Mouse (Mus musculus): ENCODE data around the gene Krt81. TPM values are rescaled to one million over a fixed set of nuclear protein-coding genes. Genes with fewer than 3 reads are reported as not detected.

Gene Krt81
- polyA plus RNA-seq, 1 experiment from 2014 or later = not detected

DNA sequence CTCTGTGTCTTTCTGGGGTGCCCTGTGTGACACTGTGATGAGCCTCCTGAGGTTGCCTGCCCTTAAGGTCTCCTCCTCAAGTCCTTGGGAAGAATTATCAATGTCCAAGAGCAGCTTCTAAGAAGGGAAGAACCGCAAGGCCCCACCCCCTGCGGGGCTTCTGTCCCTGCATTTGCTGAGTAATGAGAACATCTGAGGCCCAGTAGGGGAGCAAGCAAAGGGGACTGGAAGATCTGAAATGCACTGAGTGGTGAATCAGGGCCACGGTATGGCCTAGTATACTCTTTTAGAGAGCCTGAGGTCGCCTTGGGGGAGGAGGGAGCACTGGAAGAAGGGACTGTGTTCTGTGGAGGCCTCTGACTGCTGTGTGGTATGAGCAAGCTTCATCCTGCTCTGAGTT lies 18.5 kb upstream of the Krt81 start:
- Histone ChIP-seq H3K4me3 (no peak overlapping the region), H3K4me1 (replicated peaks) (peaks cover 12% of the 10 kb centered on the region), H3K27ac (replicated peaks) (no peak overlapping the region), H3K27me3 (0 out of 2 replicates have a peak, but pooled peaks cover 4% of the 10 kb centered on the region), H3K9ac (no peak overlapping the region), H3K9me3 (no peaks in the 10 kb centered on the region), H3K4me2 (no peak overlapping the region), H3K36me3 (no peaks in the 10 kb centered on the region)
- ATAC-seq (ENCODE audit: low read depth) = no peak
- WGBS = 39% methylated on average over 4 of the region's 4 CpGs

DNA sequence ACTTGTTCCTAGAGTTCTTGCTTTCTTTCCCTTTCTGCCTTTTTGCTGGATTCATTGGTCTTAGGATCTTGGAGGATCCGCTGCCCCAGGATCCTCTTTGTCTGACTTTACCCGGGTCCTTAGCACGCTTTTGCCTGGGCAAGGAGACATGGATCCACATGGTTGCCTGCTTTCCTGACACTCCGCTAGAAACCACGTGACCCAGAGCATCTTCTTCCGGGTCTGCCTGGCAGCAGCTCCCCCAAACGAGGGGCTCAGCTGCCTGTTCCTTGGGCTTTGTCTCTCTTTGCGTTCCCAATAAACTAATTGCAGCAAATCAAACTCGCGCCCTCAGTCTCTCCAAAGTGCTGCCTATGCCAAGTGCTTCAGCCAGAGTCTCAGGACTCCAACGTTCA lies 16.1 kb upstream of the Krt81 start:
- 0 out of 2 replicates have a peak, but pooled peaks cover 4% of the 10 kb centered on the region for H3K27me3 ChIP-seq
- peak overlapping the region; percentile 34 for H3K4me3 ChIP-seq
- peak overlapping the region; percentile 67 for H3K4me2 ChIP-seq
- peaks cover 12% of the 10 kb centered on the region for H3K4me1 ChIP-seq (replicated peaks)
- ATAC-seq (ENCODE audit: low read depth) = peak; percentile 67; the same call in 1 of the 2 replicates
- no peaks in the 10 kb centered on the region for H3K36me3 ChIP-seq
- no peak overlapping the region for H3K27ac ChIP-seq (replicated peaks)
- 33% methylated on average over 11 of the region's 11 CpGs for WGBS
- no peaks in the 10 kb centered on the region for H3K9me3 ChIP-seq
- peak overlapping the region; percentile 68 for H3K9ac ChIP-seq

DNA sequence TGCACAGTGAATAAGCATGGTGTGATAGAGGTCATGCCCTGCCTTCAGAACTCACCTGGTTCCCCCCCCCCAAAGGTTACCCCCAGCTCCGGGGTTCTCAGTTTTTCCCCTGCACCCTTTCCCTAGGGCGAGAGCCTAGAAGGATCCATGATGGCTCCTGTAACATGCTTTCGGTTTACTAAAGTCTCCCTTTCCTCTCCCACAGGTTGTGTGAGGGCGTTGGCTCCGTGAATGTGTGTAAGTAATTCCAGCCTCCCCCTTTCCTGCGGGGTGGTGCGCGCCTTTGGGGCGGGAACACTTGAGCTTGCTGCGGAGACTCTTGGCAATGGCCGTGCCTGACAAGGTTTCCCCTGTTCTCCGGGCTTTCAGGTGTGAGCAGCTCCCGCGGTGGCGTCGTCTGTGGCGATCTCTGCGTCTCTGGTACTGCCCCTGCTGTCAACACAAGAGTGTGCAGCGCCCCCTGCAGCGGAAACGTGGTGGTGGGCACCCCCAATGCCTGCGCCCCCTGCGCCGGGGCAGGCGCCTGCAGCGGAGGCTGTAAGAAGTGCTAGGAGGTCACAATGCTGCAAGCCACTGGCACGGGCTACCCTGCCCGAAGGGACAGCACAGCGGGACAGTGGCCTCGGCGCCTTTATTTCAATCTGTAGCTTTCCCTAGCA lies 15.6 kb upstream of the Krt81 start:
- Histone ChIP-seq H3K27me3 (0 out of 2 replicates have a peak, but pooled peaks cover 4% of the 10 kb centered on the region), H3K27ac (replicated peaks) (no peak overlapping the region), H3K4me2 (peak overlapping the region; percentile 67), H3K4me3 (peak overlapping the region; percentile 34), H3K9me3 (no peaks in the 10 kb centered on the region), H3K36me3 (no peaks in the 10 kb centered on the region), H3K4me1 (replicated peaks) (peaks cover 12% of the 10 kb centered on the region), H3K9ac (peak overlapping the region; percentile 68)
- peak; percentile 65 for ATAC-seq (ENCODE audit: low read depth)
- 11% methylated on average over 31 of the region's 31 CpGs for WGBS

DNA sequence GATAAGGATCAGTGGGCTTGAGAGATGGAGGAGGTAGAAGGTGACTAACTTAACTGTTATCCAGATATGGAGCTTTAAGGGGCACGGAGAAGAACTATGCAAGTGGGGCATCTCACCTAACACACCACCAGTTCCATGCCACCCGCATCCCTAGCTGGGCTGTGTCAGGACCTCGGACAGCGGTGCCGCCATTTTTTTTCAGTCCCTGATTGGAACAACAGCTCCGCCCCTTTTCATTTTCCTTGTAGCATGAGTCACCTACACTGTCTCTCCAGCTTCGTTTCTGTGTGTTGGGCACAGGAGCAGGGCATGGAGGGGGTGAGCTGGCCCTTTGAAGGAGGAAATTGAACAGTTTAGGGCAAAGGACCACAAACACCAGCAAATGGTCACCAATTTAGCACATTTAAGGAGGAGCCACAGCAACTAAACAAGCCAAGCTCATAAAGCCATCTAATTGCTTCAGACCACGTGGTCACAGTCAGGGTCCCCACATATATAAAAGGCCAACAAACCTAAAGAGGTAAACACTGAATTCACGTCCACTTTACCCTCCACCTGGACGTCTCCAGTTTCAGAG lies 9.5 kb upstream of the Krt81 start, which contains the start of gene Krt86:
TSS of gene Krt86 (plus strand) at position 527 of the 577 bp plus-strand sequence.
- ATAC-seq (ENCODE audit: low read depth) = no peak
- Histone ChIP-seq H3K36me3 (no peaks in the 10 kb centered on the region), H3K9ac (no peak within 1 kb of the TSS), H3K4me2 (no peak within 1 kb of the TSS), H3K27me3 (no peaks in the 10 kb centered on the region), H3K9me3 (no peaks in the 10 kb centered on the region), H3K27ac (replicated peaks) (no peak within 1 kb of the TSS), H3K4me1 (replicated peaks) (no peaks in the 10 kb centered on the region), H3K4me3 (no peak within 1 kb of the TSS)
- WGBS = 28% methylated on average over 10 of the region's 10 CpGs

DNA sequence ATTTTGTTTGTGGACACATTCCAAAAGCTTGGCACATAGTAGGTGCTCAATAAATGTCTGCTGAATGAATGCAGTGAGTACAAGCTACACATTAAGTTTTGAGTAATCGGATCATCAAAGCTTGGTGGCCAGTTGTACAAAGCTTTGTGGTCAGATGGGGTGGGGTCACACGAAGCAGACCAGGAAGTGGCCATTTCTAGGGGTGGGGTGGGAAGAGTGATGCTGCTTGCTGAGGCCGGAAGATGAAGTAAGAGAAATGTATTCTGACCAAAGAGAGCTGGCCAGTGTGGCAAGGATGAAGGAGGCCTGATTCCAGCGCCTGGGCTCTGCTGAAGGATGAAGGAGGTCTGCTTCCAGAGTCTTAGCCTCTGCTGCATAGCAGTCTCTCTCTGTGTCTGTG lies 5.5 kb upstream of the Krt81 start:
- Histone ChIP-seq H3K9ac (no peak overlapping the region), H3K27me3 (no peaks in the 10 kb centered on the region), H3K9me3 (no peaks in the 10 kb centered on the region), H3K4me1 (replicated peaks) (no peaks in the 10 kb centered on the region), H3K36me3 (no peaks in the 10 kb centered on the region), H3K27ac (replicated peaks) (no peak overlapping the region), H3K4me3 (no peak overlapping the region), H3K4me2 (no peak overlapping the region)
- WGBS = 84% methylated on average over 4 of the region's 4 CpGs
- no peak for ATAC-seq (ENCODE audit: low read depth)

DNA sequence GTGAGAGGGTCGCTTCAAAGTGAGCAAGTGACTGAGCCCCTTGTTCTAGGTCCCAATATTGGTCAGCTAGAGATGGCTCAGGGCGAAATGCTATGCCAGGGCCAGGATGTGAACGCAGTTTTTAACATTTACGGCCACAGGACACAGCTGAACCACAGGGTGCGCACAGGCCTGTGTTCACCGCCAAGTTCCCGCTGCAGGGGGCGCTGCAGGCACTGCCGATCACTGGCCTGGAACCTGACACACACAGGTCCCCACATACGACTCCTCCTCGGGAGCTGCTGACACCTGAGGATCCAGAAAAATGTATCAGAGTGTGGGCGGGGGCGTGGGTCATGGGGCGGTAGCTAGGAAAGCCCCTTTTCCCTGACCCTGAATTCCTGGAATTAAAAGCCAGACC lies 4.3 kb downstream of the Krt81 start:
- H3K27me3 ChIP-seq = no peaks in the 10 kb centered on the region
- H3K4me3 ChIP-seq = no peak overlapping the region
- no peak overlapping the region for H3K9ac ChIP-seq
- 78% methylated on average over 14 of the region's 14 CpGs for WGBS
- H3K36me3 ChIP-seq = no peaks in the 10 kb centered on the region
- no peak for ATAC-seq (ENCODE audit: low read depth)
- H3K4me2 ChIP-seq = no peak overlapping the region
- peaks cover 9% of the 10 kb centered on the region; the same call in 1 of the 2 replicates for H3K4me1 ChIP-seq (replicated peaks)
- peaks cover 3% of the 10 kb centered on the region; the same call in 1 of the 2 replicates for H3K9me3 ChIP-seq
- H3K27ac ChIP-seq (replicated peaks) = no peak overlapping the region

DNA sequence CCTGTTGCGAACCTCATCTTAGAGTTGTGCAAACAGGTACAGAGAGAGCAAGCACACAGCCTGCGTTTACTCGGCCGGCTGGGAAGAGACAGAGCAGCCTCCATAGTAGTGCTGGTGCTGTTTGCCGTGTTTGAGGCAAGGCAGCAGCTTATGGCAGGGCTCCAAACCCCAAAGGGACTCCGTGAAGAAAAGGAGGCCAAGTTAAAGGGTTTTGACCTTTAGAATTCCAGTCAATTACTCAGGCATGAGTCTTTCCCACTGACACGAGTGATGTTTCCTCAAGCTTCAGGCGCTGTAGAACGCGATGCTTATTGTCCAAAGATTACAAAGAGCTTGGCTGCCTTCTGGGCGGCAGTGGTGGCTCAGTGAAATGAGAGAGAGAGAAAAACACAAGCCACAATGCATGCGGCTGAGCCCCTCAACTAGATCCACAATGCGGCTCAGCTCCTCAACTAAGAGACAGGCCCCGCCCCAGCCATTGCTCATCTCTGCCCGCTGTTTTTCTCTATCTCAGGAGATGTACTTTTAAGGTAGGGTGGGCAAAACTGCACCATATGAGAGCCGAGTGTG lies 5.1 kb downstream of the Krt81 start:
- peaks cover 11% of the 10 kb centered on the region; the same call in 1 of the 2 replicates for H3K4me1 ChIP-seq (replicated peaks)
- H3K27ac ChIP-seq (replicated peaks) = no peak overlapping the region
- H3K27me3 ChIP-seq = no peaks in the 10 kb centered on the region
- H3K4me3 ChIP-seq = no peak overlapping the region
- H3K9ac ChIP-seq = no peak overlapping the region; the same call in 1 of the 2 replicates
- H3K4me2 ChIP-seq = no peak overlapping the region
- H3K9me3 ChIP-seq = peaks cover 3% of the 10 kb centered on the region; the same call in 1 of the 2 replicates
- H3K36me3 ChIP-seq = no peaks in the 10 kb centered on the region
- 50% methylated on average over 16 of the region's 16 CpGs for WGBS
- ATAC-seq (ENCODE audit: low read depth) = no peak

DNA sequence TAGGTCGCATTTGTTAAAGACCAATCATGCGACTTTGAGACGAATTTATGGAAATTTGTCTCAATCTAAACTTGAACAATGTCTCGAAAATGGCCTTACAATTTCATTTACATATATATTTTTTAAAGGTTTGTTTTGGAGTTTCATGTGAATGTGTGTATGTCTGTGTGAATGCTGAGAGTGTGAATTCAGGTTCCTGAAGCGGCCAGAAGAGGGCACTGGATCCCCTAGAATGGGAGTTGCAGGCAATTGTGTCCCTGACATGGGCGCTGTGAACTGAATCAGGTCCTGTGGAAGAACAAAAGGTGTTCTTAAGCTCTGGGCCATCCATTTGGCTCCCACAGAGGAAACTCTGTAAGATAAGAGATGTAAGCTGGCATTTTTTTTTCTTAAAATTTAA lies 7.7 kb downstream of the Krt81 start:
- H3K27ac ChIP-seq (replicated peaks) = no peak overlapping the region
- no peak overlapping the region for H3K4me3 ChIP-seq
- H3K27me3 ChIP-seq = no peaks in the 10 kb centered on the region
- whole genome bisulfite sequencing = 93% methylated on average over 6 of the region's 6 CpGs
- H3K9ac ChIP-seq = no peak overlapping the region
- H3K4me2 ChIP-seq = no peak overlapping the region
- ATAC-seq (ENCODE audit: low read depth) = no peak
- H3K4me1 ChIP-seq (replicated peaks) = peaks cover 14% of the 10 kb centered on the region; the same call in 1 of the 2 replicates
- H3K36me3 ChIP-seq = no peaks in the 10 kb centered on the region
- peaks cover 3% of the 10 kb centered on the region; the same call in 1 of the 2 replicates for H3K9me3 ChIP-seq

DNA sequence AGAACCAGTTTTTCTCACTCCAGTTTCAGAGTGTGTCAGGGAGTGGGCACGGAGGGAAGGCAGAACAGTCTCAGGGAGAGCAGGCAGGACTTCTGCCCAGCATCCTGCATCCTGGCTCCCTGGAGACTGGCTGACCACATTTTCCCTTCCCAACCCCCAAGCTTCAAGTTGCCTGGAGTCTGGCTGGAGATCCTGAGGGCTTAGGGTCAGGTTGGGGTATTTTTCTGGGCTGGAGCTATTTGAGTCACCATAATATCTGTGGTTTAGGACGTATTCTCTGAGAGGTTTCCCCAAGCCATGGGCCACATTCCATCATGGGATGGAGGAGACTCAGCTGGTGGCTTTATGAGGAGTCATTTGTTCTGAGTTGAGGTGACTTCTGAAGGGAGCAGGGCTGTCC lies 8.3 kb downstream of the Krt81 start:
- Histone ChIP-seq H3K4me1 (replicated peaks) (peaks cover 14% of the 10 kb centered on the region; the same call in 1 of the 2 replicates), H3K36me3 (no peaks in the 10 kb centered on the region), H3K27ac (replicated peaks) (no peak overlapping the region), H3K4me3 (no peak overlapping the region), H3K9ac (no peak overlapping the region), H3K4me2 (no peak overlapping the region), H3K9me3 (peaks cover 3% of the 10 kb centered on the region; the same call in 1 of the 2 replicates), H3K27me3 (no peaks in the 10 kb centered on the region)
- 89% methylated on average over 2 of the region's 2 CpGs for WGBS
- no peak for ATAC-seq (ENCODE audit: low read depth)

DNA sequence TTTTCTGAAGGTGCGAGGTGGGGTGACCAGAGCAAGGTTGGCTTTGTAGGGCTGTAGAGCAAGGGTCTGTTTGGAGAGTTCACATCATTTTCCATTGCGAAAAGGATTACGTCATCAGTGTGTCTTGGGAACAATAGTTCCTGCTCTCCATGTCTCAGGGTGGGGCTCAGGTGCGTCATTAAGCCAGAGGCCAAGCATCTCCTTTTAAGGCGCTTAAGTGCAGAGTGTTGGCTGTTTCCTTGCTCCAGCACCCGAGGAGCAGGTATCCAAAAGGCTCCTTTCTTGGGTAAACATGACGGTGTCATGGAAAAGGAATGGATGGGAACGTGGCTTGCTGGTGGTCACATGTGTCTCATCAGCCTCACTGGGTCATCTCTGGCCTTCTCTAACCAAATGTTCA lies 8.8 kb downstream of the Krt81 start:
- no peak for ATAC-seq (ENCODE audit: low read depth)
- Histone ChIP-seq H3K9me3 (peaks cover 3% of the 10 kb centered on the region; the same call in 1 of the 2 replicates), H3K27me3 (no peaks in the 10 kb centered on the region), H3K36me3 (no peaks in the 10 kb centered on the region), H3K4me1 (replicated peaks) (peaks cover 14% of the 10 kb centered on the region; the same call in 1 of the 2 replicates), H3K4me2 (no peak overlapping the region), H3K27ac (replicated peaks) (no peak overlapping the region), H3K4me3 (no peak overlapping the region), H3K9ac (no peak overlapping the region)
- 87% methylated on average over 8 of the region's 8 CpGs for WGBS

DNA sequence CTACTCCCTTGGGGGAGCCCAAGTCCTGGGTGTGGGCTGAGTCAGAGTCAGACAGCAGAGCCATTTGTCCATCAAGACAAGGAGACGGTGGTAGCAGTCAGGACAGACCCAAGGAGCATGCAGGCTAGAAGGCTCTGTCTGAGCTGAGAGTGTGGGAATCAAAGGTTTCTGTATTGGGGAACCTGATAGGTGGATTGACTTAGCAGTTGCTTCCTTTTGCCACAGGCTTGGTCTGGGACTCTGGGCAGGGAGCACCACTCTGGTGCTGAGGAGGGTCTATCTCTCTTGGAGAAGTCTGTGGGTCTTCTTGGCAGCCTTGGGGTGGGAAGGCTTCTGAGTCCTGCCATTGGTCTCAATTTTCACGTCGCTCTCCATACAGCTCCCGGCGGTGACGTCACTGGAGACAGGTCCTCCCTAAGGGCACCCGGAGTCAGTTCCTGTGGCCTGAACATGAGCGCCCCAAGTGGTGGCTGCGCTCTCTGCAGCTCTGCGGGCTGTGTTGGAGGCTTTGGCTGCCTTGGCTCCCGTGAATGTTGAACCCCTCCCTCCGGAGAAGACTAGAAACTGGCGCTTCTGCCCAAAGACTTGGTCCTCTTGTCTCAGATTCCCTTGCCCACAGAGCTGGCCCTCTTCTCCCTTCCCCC lies 10.3 kb downstream of the Krt81 start:
- WGBS = 6% methylated on average over 13 of the region's 13 CpGs
- Histone ChIP-seq H3K36me3 (no peaks in the 10 kb centered on the region), H3K9me3 (peaks cover 3% of the 10 kb centered on the region; the same call in 1 of the 2 replicates), H3K27me3 (no peaks in the 10 kb centered on the region), H3K9ac (no peak overlapping the region), H3K4me1 (replicated peaks) (peaks cover 8% of the 10 kb centered on the region; the same call in 1 of the 2 replicates), H3K4me3 (no peak overlapping the region), H3K4me2 (no peak overlapping the region), H3K27ac (replicated peaks) (no peak overlapping the region)
- ATAC-seq (ENCODE audit: low read depth) = no peak; the same call in 1 of the 2 replicates

DNA sequence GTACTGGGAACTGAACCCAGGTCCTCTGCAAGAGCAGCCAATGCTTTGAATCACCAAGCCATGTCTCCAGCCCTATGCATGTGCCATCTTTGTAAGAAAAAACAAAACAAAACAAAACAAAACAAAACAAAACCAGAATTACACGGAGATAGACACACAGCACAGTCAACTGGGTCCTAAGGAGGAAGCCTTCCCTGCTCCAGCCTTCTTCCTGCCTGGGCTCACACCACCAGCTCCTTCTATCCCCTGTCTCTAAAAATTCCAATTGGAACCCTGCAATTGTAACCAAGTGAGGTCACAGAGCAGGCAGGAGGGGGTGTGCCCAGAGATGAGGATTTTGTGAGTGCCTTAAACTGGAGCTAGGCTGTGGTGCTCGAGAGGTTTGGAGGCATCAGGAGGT lies 16.1 kb downstream of the Krt81 start, which contains the start of gene Krt88:
TSS of gene Krt88 (plus strand) at position 301 of the 400 bp plus-strand sequence.
- Histone ChIP-seq H3K27ac (replicated peaks) (no peak within 1 kb of the TSS), H3K9me3 (no peaks in the 10 kb centered on the region), H3K4me1 (replicated peaks) (no peaks in the 10 kb centered on the region), H3K4me2 (no peak within 1 kb of the TSS), H3K4me3 (no peak within 1 kb of the TSS), H3K9ac (no peak within 1 kb of the TSS), H3K36me3 (no peaks in the 10 kb centered on the region), H3K27me3 (no peaks in the 10 kb centered on the region)
- ATAC-seq (ENCODE audit: low read depth) = no peak
- 66% methylated on average over 2 of the region's 2 CpGs for WGBS
